Mouse (Mus musculus) embryonic fibroblast, embryonic 13.5 days (primary cell): ENCODE results near the gene Clip3.

Source experiments
- CTCF ChIP-seq: IDR thresholded peaks from 2 replicates; pipeline ENCODE4 v1.5.1; 2011; ENCODE audit warnings: mild to moderate bottlenecking, control low read depth, low read length, moderate library complexity, borderline replicate concordance; ENCODE audit not compliant: insufficient read depth
- POLR2A ChIP-seq: IDR thresholded peaks from 2 replicates; pipeline ENCODE4 v1.6.1; 2011; ENCODE audit warnings: low read depth, mild to moderate bottlenecking, control low read depth, low read length, moderate library complexity

- TF ChIP-seq CTCF (no peak), POLR2A (no peak)
These were observed 2.3 kb upstream of the Clip3 start for GRCm38 (mm10) chr7:30289071-30289713.
